Mouse (Mus musculus) midbrain, postnatal 0 days (tissue): Measurements from ENCODE around the gene Med15. TPM values are rescaled to one million over a fixed set of nuclear protein-coding genes. Genes with fewer than 3 reads are reported as not detected.

Experiments used
- ATAC-seq: fragments of 200-750 bp; cut with Nextera tagmentation; 2 replicates; pipeline ENCODE4 v1.8.0; 2017; ENCODE audit warnings: moderate number of reproducible peaks, mild to moderate bottlenecking, moderate TSS enrichment, moderate library complexity; ENCODE audit not compliant: low FRiP score
- DNase-seq: peaks from one replicate; pipeline ENCODE4 v3.0.0-alpha.2; 2015; ENCODE audit warnings: low spot score
- H3K27ac ChIP-seq: fragments of 300-500 bp; sonication (generic); 2 replicates; pipeline ENCODE4 v1.5.1; 2014; ENCODE audit warnings: low read depth, mild to moderate bottlenecking, low read length, mixed read lengths
- H3K27me3 ChIP-seq: fragments of 300-500 bp; sonication (generic); 2 replicates; pipeline ENCODE4 v1.6.1; 2014; ENCODE audit warnings: low read length, control low read depth, mixed read lengths; ENCODE audit not compliant: insufficient read depth
- H3K36me3 ChIP-seq: fragments of 300-500 bp; sonication (generic); 2 replicates; pipeline ENCODE4 v1.6.1; 2014; ENCODE audit warnings: low read length, control low read depth, mixed read lengths; ENCODE audit not compliant: insufficient read depth
- H3K4me1 ChIP-seq: fragments of 300-500 bp; sonication (generic); 2 replicates; pipeline ENCODE4 v1.6.1; 2014; ENCODE audit warnings: mild to moderate bottlenecking, control low read depth, antibody characterized with exemption, low read length, mixed read lengths; ENCODE audit not compliant: insufficient read depth
- H3K4me2 ChIP-seq: fragments of 300-500 bp; sonication (generic); 2 replicates; pipeline ENCODE4 v1.6.1; 2014; ENCODE audit warnings: low read depth, mild to moderate bottlenecking, low read length, mixed read lengths; ENCODE audit not compliant: poor library complexity, severe bottlenecking
- H3K4me3 ChIP-seq: fragments of 300-500 bp; sonication (generic); 2 replicates; pipeline ENCODE4 v1.5.1; 2014; ENCODE audit warnings: low read depth, mild to moderate bottlenecking, low read length, moderate library complexity
- H3K9ac ChIP-seq: fragments of 300-500 bp; sonication (generic); replicated peaks from 2 replicates; pipeline ENCODE4 v1.6.1; 2014; ENCODE audit warnings: mild to moderate bottlenecking, low read length, moderate library complexity, mixed read lengths; ENCODE audit not compliant: poor library complexity, severe bottlenecking
- H3K9me3 ChIP-seq: fragments of 300-500 bp; sonication (generic); 2 replicates; pipeline ENCODE4 v1.6.1; 2016; ENCODE audit warnings: low read length, control low read depth
- CTCF ChIP-seq: IDR thresholded peaks from 2 replicates; pipeline ENCODE4 v1.5.1; 2016; ENCODE audit warnings: antibody characterized with exemption, mild to moderate bottlenecking
- WGBS: fragments of 180-500 bp; shearing (Covaris S2); extraction: QIAGEN DNeasy Blood & Tissue Kit; methylation state at CpG from one replicate; pipeline ENCODE4 v1.1.7; 2014; 5-methylcytosine and 5-hydroxymethylcytosine counted together
- polyA plus RNA-seq: library from polyadenylated mRNA; unstranded; fragments of >200 nt; fragmentation: Nextera tagmentation; extraction: Ambion mirVana; gene quantifications from 2 replicates; pipeline ENCODE4 v1.2.1, GENCODE M21; 2015
- total RNA-seq: library from RNA; depleted of rRNA; stranded (reverse); fragments of >200 nt; gene quantifications from 2 replicates; pipeline ENCODE4 v1.2.3, GENCODE M21; 2014

Med15 gene
- total and polyA plus RNA-seq, 2 experiments from 2014 or later, result 49.3 to 58.3 TPM

DNA sequence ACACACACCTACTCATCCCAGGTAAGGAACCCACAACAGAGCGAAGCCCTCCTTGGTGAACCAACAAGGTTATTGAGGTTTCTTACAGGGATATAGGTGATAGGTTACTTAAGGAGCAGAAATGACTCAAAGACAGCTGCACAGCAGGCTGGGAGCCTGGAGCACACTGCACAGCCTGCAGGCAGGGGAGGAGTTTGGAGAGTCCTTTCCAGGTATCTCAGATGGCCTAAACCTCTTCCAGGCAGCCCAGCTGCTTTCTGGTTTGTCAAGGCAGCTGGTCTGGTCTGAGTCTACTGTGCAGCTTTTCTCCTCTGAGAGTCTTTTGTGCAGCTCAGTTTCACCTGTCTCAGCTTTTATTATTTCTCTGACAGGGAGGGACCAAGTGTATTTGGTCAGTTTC lies 25.1 kb upstream of the Med15 start:
- H3K36me3 ChIP-seq, result no peaks in the 10 kb centered on the region
- no peaks in the 10 kb centered on the region for H3K9me3 ChIP-seq
- no peak overlapping the region for H3K4me2 ChIP-seq
- H3K4me3 ChIP-seq, result no peak overlapping the region
- no peaks in the 10 kb centered on the region for H3K27me3 ChIP-seq
- ATAC-seq, result no peak
- 95% methylated on average over 1 of the region's 1 CpGs for WGBS
- no peak for DNase-seq
- H3K27ac ChIP-seq, result no peak overlapping the region
- H3K4me1 ChIP-seq, result peaks cover 15% of the 10 kb centered on the region
- no peak overlapping the region for H3K9ac ChIP-seq
- no peak for TF ChIP-seq CTCF

DNA sequence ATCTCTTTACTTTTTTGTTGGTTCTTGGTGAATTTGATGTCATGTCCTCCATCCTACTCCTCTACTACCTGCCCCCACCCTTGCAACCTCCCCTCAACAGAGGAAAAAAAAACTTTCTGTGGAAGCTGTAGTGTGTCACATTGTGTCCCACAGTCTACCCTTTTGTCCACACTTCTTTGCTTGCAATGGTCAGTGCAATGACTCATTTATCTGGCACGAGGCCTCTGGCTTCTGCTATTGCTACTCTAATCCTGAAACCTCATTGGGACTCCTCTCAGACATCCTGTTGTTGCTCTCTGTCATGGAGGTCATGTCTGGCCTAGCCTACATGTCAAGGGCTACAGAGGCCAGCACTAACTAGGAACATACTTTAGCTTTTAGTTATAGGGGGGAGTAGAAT lies 21.0 kb upstream of the Med15 start:
- TF ChIP-seq CTCF, result no peak
- Histone ChIP-seq H3K36me3 (no peaks in the 10 kb centered on the region), H3K27ac (no peak overlapping the region), H3K9me3 (no peaks in the 10 kb centered on the region), H3K4me2 (no peak overlapping the region), H3K27me3 (no peaks in the 10 kb centered on the region), H3K9ac (no peak overlapping the region), H3K4me3 (no peak overlapping the region), H3K4me1 (peaks cover under 1% of the 10 kb centered on the region; the same call in 1 of the 2 replicates)
- 46% methylated on average over 1 of the region's 1 CpGs for WGBS
- ATAC-seq (no peak), DNase-seq (no peak)

DNA sequence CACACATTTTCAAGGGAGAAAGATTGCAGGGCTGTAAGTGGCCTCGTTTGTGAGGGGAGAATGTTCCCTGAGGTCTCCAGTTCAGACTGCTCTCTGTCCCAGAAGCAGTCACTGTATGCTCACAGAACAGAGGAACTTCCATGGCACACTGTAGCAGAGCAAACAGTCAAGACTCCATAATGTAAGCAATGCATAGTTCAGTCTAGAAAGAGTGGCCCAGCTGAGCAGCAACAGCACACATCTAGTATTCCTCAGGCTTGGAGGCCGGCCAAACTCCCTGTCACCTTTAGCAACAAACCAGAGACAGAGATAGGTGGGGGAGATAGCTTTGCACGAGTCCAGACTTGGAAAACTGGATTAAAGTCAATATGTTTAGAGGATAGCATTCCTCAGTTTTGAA lies 20.3 kb upstream of the Med15 start:
- no peak overlapping the region for H3K4me2 ChIP-seq
- DNase-seq (no peak), ATAC-seq (no peak)
- no peaks in the 10 kb centered on the region for H3K36me3 ChIP-seq
- TF ChIP-seq CTCF, result no peak
- H3K27ac ChIP-seq, result no peak overlapping the region
- H3K9ac ChIP-seq, result no peak overlapping the region
- H3K4me1 ChIP-seq, result no peaks in the 10 kb centered on the region
- WGBS, result 37% methylated on average over 3 of the region's 3 CpGs
- no peaks in the 10 kb centered on the region for H3K9me3 ChIP-seq
- H3K27me3 ChIP-seq, result no peaks in the 10 kb centered on the region
- no peak overlapping the region for H3K4me3 ChIP-seq

DNA sequence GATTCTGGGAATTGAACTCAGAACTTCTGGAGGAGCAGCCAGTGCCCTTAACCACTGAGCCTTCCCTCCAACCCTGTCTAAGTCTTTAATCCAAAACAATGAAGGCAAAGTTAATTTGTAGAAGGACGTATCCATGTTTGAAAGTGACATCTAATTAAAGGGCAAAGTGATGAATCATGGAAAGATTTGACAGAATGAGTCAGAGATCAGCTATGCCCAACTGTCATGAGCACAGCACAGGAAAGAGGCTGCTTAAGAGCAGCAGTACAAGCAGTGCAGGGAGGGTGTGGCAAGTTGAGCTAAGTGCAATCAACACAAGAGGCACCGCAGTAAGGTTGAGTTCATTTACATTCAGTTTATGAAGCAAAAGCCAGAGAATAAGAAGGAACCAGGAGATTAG lies 12.4 kb upstream of the Med15 start:
- Histone ChIP-seq H3K9me3 (no peaks in the 10 kb centered on the region), H3K36me3 (no peaks in the 10 kb centered on the region), H3K4me2 (no peak overlapping the region), H3K9ac (no peak overlapping the region), H3K27me3 (no peaks in the 10 kb centered on the region), H3K27ac (no peak overlapping the region), H3K4me1 (no peaks in the 10 kb centered on the region), H3K4me3 (no peak overlapping the region)
- ATAC-seq, result no peak
- no peak for DNase-seq
- TF ChIP-seq CTCF, result no peak
- WGBS, result 82% methylated on average over 2 of the region's 2 CpGs

DNA sequence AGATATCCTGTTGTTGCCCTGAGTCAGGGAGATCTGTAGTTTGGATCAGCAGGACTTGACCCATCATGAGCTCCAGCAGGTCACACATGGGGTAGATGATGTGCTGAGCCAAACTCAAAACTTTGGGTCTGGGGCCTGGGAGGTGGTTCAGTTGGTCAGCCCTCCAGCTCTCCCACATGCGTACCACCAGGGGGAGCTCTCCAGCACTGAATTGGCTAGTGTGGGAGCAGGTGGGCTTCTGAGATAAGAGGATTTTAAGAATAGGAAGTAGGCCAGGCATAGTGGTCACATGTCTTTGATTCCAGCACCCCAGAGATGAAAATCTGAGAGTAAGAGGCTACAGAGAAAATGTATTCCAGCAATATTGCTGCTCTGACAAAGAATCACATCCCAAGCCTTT lies 11.8 kb upstream of the Med15 start:
- peak; percentile 68 for TF ChIP-seq CTCF
- peak; percentile 30 for DNase-seq
- no peak overlapping the region for H3K27ac ChIP-seq
- H3K4me2 ChIP-seq, result no peak overlapping the region
- no peaks in the 10 kb centered on the region for H3K9me3 ChIP-seq
- H3K4me3 ChIP-seq, result no peak overlapping the region
- H3K36me3 ChIP-seq, result no peaks in the 10 kb centered on the region
- H3K4me1 ChIP-seq, result no peaks in the 10 kb centered on the region
- ATAC-seq, result no peak
- no peaks in the 10 kb centered on the region for H3K27me3 ChIP-seq
- no peak overlapping the region for H3K9ac ChIP-seq
- WGBS, result 14% methylated on average over 1 of the region's 1 CpGs

DNA sequence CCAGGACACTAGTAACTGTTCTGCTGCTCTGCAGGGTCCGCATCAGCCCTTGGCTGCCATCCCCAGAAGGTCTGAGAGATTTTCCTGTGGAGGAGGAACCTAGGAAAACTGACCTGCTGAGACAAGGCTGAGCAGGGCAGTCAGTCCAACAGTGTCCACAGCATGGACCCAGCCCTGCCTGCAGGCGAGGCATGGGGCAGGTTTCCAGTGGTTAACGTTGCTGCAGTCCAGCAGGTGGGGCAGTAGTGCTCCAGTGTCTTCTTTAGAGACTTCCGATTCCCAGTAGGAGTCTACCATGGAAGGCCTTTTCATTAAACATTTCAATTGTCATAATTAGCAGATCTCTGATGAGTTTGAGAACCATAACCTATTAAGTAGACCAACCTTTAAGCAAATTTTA lies 10.6 kb upstream of the Med15 start:
- no peaks in the 10 kb centered on the region for H3K36me3 ChIP-seq
- H3K4me3 ChIP-seq, result no peak overlapping the region
- H3K9ac ChIP-seq, result no peak overlapping the region
- H3K4me2 ChIP-seq, result no peak overlapping the region
- DNase-seq (no peak), ATAC-seq (no peak)
- H3K4me1 ChIP-seq, result no peaks in the 10 kb centered on the region
- peak; percentile 24 for TF ChIP-seq CTCF
- no peak overlapping the region for H3K27ac ChIP-seq
- H3K27me3 ChIP-seq, result no peaks in the 10 kb centered on the region
- 41% methylated on average over 4 of the region's 4 CpGs for WGBS
- H3K9me3 ChIP-seq, result no peaks in the 10 kb centered on the region
